Comparison of ENCODE assay signal across 14 mouse cellular contexts in the genomic region with DNA sequence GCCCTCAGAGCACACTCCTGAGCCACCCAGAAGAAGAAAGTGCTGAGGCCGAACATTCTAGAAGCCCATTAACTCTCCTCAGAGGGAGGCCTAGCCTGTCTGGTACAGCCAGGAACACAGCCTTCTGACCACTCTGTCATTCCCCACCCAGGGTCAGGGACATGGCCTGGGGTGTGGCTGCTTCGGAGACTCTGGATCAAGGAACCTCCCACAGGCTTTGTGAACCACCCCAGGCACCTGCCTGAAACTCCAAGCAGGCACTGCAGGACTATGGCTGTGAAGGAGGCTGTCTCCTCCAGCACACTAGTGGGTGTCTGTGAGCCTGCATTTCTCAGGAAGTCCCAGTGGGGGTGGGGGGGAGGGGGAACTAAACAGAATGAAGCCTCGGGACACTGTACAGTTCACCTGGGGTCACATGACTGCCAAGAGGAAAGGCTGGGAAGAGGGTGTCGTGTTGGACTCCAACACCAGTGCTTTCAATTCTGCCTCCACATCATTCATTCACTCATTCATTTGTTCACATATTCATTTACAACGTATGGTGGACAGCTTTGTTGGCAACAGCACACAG. TPM values are rescaled to one million over a fixed set of nuclear protein-coding genes. Genes with fewer than 3 reads are reported as not detected.
A peak's percentile ranks its signal among the peaks of the same experiment; 100 is the strongest.
DNase-seq lines count a peak whose midpoint lies in the region; ATAC-seq and TF ChIP-seq lines count a peak whose summit lies in the region.
"Had no signal": no experiment of that assay in that cellular context is flagged by ENCODE, and none has a peak within 500 bp of the region (broad histone marks: within the 10 kb centered on the region; RNA-seq: fewer than 3 reads in every experiment).

No protein-coding gene starts in this region.

- H3K36me3 ChIP-seq in kidney, embryonic 14.5 days (ENCODE audit: control insufficient read depth, insufficient read depth, low read length), result no peaks in the 10 kb centered on the region
- no peaks in the 10 kb centered on the region for H3K36me3 ChIP-seq in E14TG2a.4 (ENCODE audit: insufficient read depth, low read length)
- no peaks in the 10 kb centered on the region for H3K36me3 ChIP-seq in embryonic facial prominence, embryonic 13.5 days
- H3K36me3 ChIP-seq in stomach, embryonic 14.5 days (ENCODE audit: control insufficient read depth, insufficient read depth, low read length), result no peaks in the 10 kb centered on the region
- no peaks in the 10 kb centered on the region for H3K36me3 ChIP-seq in forebrain, embryonic 12.5 days (replicated peaks)
- H3K36me3 ChIP-seq: hindbrain, embryonic 15.5 days; limb, embryonic 12.5 days; midbrain, embryonic 12.5 days had no signal

- no peaks in the 10 kb centered on the region for H3K27me3 ChIP-seq in kidney, embryonic 14.5 days (ENCODE audit: control insufficient read depth, insufficient read depth, low read length)
- no peaks in the 10 kb centered on the region for H3K27me3 ChIP-seq in E14TG2a.4 (ENCODE audit: insufficient read depth, low read length)
- H3K27me3 ChIP-seq in embryonic facial prominence, embryonic 13.5 days, result no peaks in the 10 kb centered on the region
- no peaks in the 10 kb centered on the region for H3K27me3 ChIP-seq in stomach, embryonic 14.5 days (ENCODE audit: control insufficient read depth, insufficient read depth, low read length)
- no peaks in the 10 kb centered on the region for H3K27me3 ChIP-seq in forebrain, embryonic 12.5 days
- H3K27me3 ChIP-seq: hindbrain, embryonic 15.5 days; limb, embryonic 12.5 days; midbrain, embryonic 12.5 days had no signal

- no peak for DNase-seq in kidney, postnatal 10 days
- DNase-seq in MN1 (ENCODE audit: low spot score), result no peak
- DNase-seq in spleen, adult 18-20 months, result no peak
- DNase-seq: lung, adult 18-20 months; thymus, postnatal 4 days had no signal

- ATAC-seq in kidney, embryonic 14.5 days (ENCODE audit: low FRiP score, low TSS enrichment), result peak; percentile 55; the same call in 1 of the 2 replicates
- ATAC-seq in embryonic facial prominence, embryonic 13.5 days (ENCODE audit: insufficient number of reproducible peaks, insufficient read depth, low FRiP score, low TSS enrichment, low read depth), result 0 out of 2 replicates have a peak, but pooled peaks have one; percentile 15
- peak; percentile 34; the same call in 1 of the 2 replicates for ATAC-seq in stomach, embryonic 14.5 days (ENCODE audit: insufficient number of reproducible peaks, insufficient read depth, low FRiP score, low read depth)
- ATAC-seq in forebrain, embryonic 12.5 days (ENCODE audit: low FRiP score), result no peak
- ATAC-seq: activated CD4-positive, CD25-positive, alpha-beta regulatory T cell, adult 4 months had no signal

- H3K4me1 ChIP-seq in kidney, embryonic 14.5 days (ENCODE audit: control insufficient read depth, insufficient read depth, low read length), result 0 out of 2 replicates have a peak, but pooled peaks cover 6% of the 10 kb centered on the region
- H3K4me1 ChIP-seq in E14TG2a.4 (replicated peaks; ENCODE audit: low read depth, low read length), result peaks cover 29% of the 10 kb centered on the region
- no peaks in the 10 kb centered on the region for H3K4me1 ChIP-seq in embryonic facial prominence, embryonic 13.5 days
- peaks cover 5% of the 10 kb centered on the region; the same call in 1 of the 2 replicates for H3K4me1 ChIP-seq in stomach, embryonic 14.5 days (ENCODE audit: control insufficient read depth, insufficient read depth, low read length)
- no peaks in the 10 kb centered on the region for H3K4me1 ChIP-seq in forebrain, embryonic 12.5 days
- H3K4me1 ChIP-seq: hindbrain, embryonic 15.5 days; midbrain, embryonic 12.5 days had no signal

- no peak for TF ChIP-seq CTCF in E14TG2a.4 (conservative IDR thresholded peaks at IDR 0.05; ENCODE audit: low read length)

- peak overlapping the region; percentile 4; the same call in 1 of the 2 replicates for H3K9ac ChIP-seq in kidney, embryonic 14.5 days (ENCODE audit: low read depth, low read length)
- no peak overlapping the region for H3K9ac ChIP-seq in embryonic facial prominence, embryonic 13.5 days
- H3K9ac ChIP-seq in stomach, embryonic 14.5 days (replicated peaks; ENCODE audit: low read depth, low read length), result no peak overlapping the region
- H3K9ac ChIP-seq in forebrain, embryonic 12.5 days, result no peak overlapping the region; the same call in 1 of the 2 replicates
- H3K9ac ChIP-seq: hindbrain, embryonic 15.5 days; limb, embryonic 12.5 days; midbrain, embryonic 12.5 days had no signal

- no peak overlapping the region for H3K27ac ChIP-seq in kidney, embryonic 14.5 days (ENCODE audit: low read depth, low read length)
- no peak overlapping the region for H3K27ac ChIP-seq in embryonic facial prominence, embryonic 13.5 days
- H3K27ac ChIP-seq in stomach, embryonic 14.5 days (ENCODE audit: low read length), result no peak overlapping the region
- no peak overlapping the region for H3K27ac ChIP-seq in forebrain, embryonic 12.5 days
- H3K27ac ChIP-seq: hindbrain, embryonic 15.5 days; limb, embryonic 12.5 days; midbrain, embryonic 12.5 days had no signal

- 61% methylated on average over 5 of the region's 5 CpGs for WGBS in kidney, embryonic 14.5 days
- WGBS in embryonic facial prominence, embryonic 13.5 days, result 63% methylated on average over 5 of the region's 5 CpGs
- 57% methylated on average over 5 of the region's 5 CpGs for WGBS in stomach, embryonic 14.5 days
- 75% methylated on average over 5 of the region's 5 CpGs for WGBS in forebrain, embryonic 12.5 days

- H3K4me3 ChIP-seq in kidney, embryonic 14.5 days (ENCODE audit: low read length), result no peak overlapping the region
- H3K4me3 ChIP-seq in E14TG2a.4 (replicated peaks; ENCODE audit: low read length), result 0 out of 2 replicates have a peak overlapping the region, but pooled peaks have one; percentile 13
- H3K4me3 ChIP-seq in embryonic facial prominence, embryonic 13.5 days, result no peak overlapping the region
- H3K4me3 ChIP-seq in stomach, embryonic 14.5 days (ENCODE audit: low read depth, low read length), result no peak overlapping the region
- no peak overlapping the region for H3K4me3 ChIP-seq in forebrain, embryonic 12.5 days (replicated peaks)
- H3K4me3 ChIP-seq: hindbrain, embryonic 15.5 days; limb, embryonic 12.5 days; midbrain, embryonic 12.5 days had no signal

- no peak overlapping the region for H3K4me2 ChIP-seq in kidney, embryonic 14.5 days (replicated peaks; ENCODE audit: low read depth, low read length)
- no peak overlapping the region for H3K4me2 ChIP-seq in embryonic facial prominence, embryonic 13.5 days
- no peak overlapping the region for H3K4me2 ChIP-seq in stomach, embryonic 14.5 days (replicated peaks; ENCODE audit: low read depth, low read length)
- no peak overlapping the region for H3K4me2 ChIP-seq in forebrain, embryonic 12.5 days
- H3K4me2 ChIP-seq: hindbrain, embryonic 15.5 days; limb, embryonic 12.5 days; midbrain, embryonic 12.5 days had no signal

- peaks cover 7% of the 10 kb centered on the region; the same call in 1 of the 2 replicates for H3K9me3 ChIP-seq in kidney, embryonic 14.5 days (ENCODE audit: control insufficient read depth, low read length)
- peaks cover 16% of the 10 kb centered on the region for H3K9me3 ChIP-seq in E14TG2a.4 (ENCODE audit: low read length)
- H3K9me3 ChIP-seq in embryonic facial prominence, embryonic 13.5 days, result peaks cover 10% of the 10 kb centered on the region
- H3K9me3 ChIP-seq in stomach, embryonic 14.5 days (ENCODE audit: control insufficient read depth, low read depth, low read length), result peaks cover 12% of the 10 kb centered on the region; the same call in 1 of the 2 replicates
- no peaks in the 10 kb centered on the region for H3K9me3 ChIP-seq in forebrain, embryonic 12.5 days
- H3K9me3 ChIP-seq: hindbrain, embryonic 15.5 days; midbrain, embryonic 12.5 days had no signal

RNA-seq across cellular contexts. Expression of a gene that starts 33.3 kb away (rescaled TPM):
- polyA plus RNA-seq in kidney, embryonic 14.5 days (2014; fragmentation: Nextera tagmentation; extraction: Ambion mirVana), result 12.2 and 16.9 TPM in 2 replicates
- 12.3 and 15.5 TPM in 2 replicates for polyA plus RNA-seq in embryonic facial prominence, embryonic 13.5 days (2015; fragmentation: Nextera tagmentation; extraction: Ambion mirVana)
- 10.6 and 14.0 TPM in 2 replicates for polyA plus RNA-seq in stomach, embryonic 14.5 days (2014; fragmentation: Nextera tagmentation; extraction: Ambion mirVana)
- polyA plus RNA-seq in forebrain, embryonic 12.5 days (2016; fragmentation: Nextera tagmentation; extraction: Ambion mirVana), result 8.7 and 9.6 TPM in 2 replicates

RNA-seq across cellular contexts. Expression of a gene that starts 50.6 kb away (rescaled TPM):
- polyA plus RNA-seq in kidney, embryonic 14.5 days (2014; fragmentation: Nextera tagmentation; extraction: Ambion mirVana), result 10.7 and 14.8 TPM in 2 replicates
- polyA plus RNA-seq in embryonic facial prominence, embryonic 13.5 days (2015; fragmentation: Nextera tagmentation; extraction: Ambion mirVana), result 23.5 and 24.6 TPM in 2 replicates
- polyA plus RNA-seq in stomach, embryonic 14.5 days (2014; fragmentation: Nextera tagmentation; extraction: Ambion mirVana), result 13.7 and 14.1 TPM in 2 replicates
- 38.8 and 39.9 TPM in 2 replicates for polyA plus RNA-seq in forebrain, embryonic 12.5 days (2016; fragmentation: Nextera tagmentation; extraction: Ambion mirVana)

RNA-seq across cellular contexts. Expression of a gene that starts 51.6 kb away (rescaled TPM):
- 6.4 and 6.8 TPM in 2 replicates for polyA plus RNA-seq in kidney, embryonic 14.5 days (2014; fragmentation: Nextera tagmentation; extraction: Ambion mirVana)
- polyA plus RNA-seq in embryonic facial prominence, embryonic 13.5 days (2015; fragmentation: Nextera tagmentation; extraction: Ambion mirVana), result 6.3 and 6.5 TPM in 2 replicates
- polyA plus RNA-seq in stomach, embryonic 14.5 days (2014; fragmentation: Nextera tagmentation; extraction: Ambion mirVana), result 5.6 TPM in 2 replicates
- polyA plus RNA-seq in forebrain, embryonic 12.5 days (2016; fragmentation: Nextera tagmentation; extraction: Ambion mirVana), result 6.1 and 6.2 TPM in 2 replicates
